Mouse (Mus musculus) thymus, postnatal 10 days (tissue): ENCODE measurements at regions not wholly inside any gene's neighbourhood (a gene's known extent, or its start where the extent isn't known, plus 50 kb on each side); places are given as distances from the start of the nearest gene placed in this dataset.
A peak's percentile ranks its signal among the peaks of the same experiment; 100 is the strongest.
"Not testable (repeated sequence)": the region's sequence is repeated elsewhere in the genome, so short reads cannot be mapped to it uniquely, and the experiment has no call there.

Experiments
- DNase-seq, 2 experiments: peaks; one replicate each; pipeline ENCODE4 v3.0.0; 2021; ENCODE audit warnings: low spot score in 2 of 2

DNA sequence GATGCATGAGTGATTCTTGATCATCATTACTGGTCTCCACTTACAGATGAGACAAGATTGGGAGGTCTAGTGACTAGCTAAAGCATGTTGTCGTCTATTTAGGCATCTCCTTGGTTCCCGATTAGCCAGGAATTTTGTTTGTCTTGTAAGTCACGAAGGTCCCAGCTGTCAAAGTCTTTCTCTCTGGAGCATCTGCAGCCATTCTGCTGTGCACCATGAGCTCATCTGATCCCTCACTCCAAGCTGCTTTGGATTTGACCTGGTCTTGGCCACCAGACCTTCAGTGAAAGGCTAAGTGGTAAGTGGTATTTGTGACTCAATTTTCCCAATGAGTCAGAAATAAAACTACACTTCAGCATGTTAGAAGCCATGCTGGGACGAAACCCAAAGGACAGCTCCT lies 53.3 kb upstream of the Creb5 start:
- no peak for DNase-seq

DNA sequence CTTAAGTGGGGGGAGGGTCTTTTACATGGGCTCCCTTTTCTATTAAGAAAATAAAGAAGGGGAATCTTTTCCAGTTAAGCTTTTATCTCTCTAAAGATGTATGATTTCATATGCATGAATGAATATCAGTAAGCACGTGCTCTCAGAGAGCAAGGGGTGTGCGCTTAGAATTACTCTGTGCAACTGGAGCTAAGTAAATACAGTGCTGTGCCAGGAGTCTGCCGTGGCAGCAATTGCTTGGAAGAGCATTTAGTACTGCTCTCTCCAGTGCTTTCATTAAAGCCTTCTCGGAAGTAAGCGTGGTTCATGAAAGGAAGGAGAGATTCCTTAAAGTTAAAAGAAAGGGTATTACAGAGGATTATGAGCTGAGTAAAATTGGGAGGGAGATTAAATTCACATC lies 54.5 kb upstream of the Creb5 start:
- no peak for DNase-seq

DNA sequence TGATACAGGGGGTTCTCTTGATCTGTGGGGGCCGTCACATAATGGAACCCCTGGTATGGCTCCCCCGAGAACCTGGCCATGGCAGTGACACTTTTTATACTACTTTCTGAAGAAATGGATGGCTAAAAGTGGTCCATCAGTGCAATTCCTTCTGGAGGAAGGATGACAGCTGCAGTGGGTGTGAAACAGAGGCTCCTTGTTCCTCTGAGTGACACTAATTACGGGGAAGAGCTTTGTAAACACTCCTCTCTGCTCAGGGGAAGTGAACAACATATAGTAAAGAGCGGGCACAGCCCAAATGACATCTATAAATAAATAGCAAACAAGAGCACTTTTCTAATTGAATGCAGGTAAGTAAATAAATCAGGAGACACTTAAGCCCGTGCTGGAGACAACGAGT lies 57.7 kb upstream of the Creb5 start:
- no peak for DNase-seq

DNA sequence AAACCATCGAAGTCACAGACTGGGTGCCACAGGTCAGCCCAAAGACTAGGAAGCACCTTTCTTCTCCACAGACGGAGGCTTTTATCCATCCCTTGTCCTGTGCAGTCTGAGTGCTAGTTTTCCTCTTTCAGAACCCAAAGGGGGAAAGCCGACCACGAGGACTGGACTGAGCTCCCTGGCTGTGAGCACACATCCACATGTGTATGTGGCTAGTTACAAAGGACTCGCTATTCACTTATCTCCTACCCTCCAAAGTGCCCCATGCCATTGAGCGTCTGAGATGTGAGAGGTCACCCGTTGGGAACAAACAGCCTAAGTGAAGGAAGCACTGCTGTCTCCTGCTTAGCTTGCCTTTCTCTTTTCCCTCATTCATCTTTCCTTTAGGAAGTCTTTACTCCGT lies 65.0 kb upstream of the Creb5 start:
- DNase-seq, result no peak

DNA sequence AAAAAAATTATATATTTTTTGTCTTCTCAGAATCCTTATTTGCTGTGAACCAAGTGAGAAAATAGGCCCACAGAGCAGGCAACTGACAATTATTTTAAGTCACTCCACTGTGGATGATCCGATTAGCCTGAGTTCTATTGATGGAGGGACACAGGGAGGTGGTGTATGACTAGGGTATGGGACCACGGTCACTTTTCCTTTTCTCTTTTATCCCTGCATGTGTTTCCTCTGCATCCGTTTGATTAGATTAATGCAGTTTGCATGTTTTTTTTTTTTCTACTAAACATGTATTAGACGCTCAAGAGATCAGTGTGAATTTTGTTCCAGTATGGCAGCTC lies 65.4 kb upstream of the Creb5 start:
- DNase-seq, result no peak

DNA sequence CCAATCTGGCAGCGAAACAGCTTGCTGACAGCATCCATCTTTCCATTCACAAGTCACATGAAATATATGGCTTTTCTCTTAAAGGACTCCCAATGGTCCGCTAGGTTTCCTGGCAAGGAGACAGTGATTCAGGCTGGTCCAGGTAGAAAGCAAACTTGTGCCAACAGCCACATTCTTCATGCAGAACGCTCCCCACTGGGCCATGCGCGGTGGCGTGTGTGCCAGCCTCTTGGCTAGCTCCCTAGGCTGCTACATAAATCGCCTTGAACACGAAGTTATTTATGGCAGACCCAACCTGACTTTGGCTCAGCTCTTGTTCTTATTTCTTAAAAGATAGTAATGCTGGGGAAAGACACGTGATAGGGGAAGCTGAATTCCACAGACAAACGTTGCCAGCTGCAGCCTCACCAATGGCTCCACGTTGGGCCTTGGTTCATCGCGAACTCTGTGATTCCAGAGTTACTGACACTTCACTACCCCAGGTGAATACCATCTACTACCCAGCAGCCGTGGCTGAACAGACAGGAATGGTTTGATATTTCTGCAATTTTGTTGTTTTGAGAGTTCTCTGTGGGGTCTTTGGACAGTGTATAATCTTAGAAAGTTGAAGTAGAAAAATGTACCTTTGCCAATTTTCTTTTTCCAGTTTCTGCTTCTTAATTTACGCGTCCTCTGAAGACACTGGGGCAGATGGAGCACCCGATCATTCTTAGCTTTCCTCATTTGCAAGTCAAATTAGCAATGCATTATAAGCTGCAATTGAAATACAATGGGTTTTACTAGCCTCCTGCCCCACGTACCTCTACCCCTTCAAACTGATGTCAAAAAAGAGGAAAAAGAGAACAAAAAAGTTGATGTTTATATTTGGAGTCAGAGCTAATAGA lies 66.0 kb upstream of the Creb5 start:
- no peak for DNase-seq

DNA sequence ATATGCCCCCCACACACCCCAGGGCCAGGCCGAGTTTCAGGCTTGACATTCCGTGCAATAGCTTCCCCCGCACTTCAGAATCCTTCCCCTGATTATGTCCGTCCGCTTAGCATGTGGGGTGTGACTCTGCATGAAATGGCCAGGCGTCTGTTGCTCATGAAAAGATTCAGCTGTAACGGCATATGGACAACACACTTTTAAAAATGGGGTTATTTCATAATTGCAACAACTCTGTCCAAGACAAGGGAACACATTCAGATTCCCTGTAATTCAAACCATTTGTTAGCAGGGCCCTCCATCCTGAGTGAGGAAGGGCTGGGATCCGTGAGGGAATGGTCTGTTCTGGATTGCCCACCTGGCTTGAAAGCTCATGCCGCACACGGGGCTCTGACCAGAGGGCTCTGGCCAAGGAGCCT lies 68.2 kb upstream of the Creb5 start:
- DNase-seq, result no peak

DNA sequence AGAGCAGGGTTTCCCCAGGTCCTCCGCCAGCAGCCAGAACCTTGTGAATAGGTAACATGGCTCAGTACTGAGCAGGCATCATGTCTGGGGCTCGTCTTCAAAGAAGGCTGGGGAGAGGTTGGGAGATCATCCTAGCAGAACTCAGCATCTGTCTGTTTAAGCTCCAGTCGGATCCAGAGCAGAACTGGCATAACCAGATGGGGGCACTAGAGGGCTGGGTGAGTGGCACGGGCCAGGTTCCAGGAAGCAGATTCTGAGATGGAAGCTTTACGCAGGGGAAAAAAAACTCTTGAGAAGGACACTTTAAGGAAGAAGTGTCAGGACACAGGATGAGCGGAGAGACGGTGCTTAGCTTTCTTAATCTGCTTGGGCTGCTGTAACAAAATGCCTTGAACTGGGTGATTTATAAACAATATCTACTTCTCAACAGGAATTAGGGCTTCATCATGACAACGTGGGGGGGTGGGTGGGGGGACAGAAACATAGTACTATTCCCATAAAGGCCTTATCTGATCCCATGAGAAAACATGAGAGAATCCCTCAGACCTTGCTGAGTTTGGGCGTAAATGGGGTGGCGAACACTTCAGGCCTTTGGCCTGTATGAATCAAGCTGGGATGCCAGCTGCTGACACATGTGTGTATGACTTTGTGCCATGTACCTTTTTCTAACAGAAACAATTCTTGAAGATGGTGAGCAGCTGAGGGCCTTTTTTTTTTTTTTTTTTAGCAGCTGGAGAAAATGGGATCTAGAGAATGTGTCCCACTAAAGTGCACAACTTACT lies 69.6 kb upstream of the Creb5 start:
- DNase-seq, result peak in 1 of 2 experiments; percentile 20

DNA sequence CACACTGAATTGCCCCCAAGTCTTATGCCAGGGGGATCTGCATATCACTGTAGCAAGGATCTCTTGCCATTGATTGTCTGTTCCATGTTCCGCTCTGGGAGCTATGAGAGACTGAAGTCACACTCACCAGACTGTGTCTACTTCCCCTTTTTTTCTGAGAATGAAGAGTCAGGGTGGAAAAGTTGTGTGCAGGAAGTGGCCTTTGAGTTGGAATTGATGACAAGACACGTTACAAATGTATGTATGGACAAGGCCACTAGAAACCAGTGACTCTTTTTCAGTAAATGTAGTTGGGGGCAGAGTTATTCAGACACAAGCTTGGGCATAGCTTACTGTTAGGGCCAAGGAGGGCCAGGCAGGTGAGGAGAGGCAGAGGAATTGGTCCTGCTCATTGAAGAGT lies 70.4 kb upstream of the Creb5 start:
- no peak for DNase-seq

DNA sequence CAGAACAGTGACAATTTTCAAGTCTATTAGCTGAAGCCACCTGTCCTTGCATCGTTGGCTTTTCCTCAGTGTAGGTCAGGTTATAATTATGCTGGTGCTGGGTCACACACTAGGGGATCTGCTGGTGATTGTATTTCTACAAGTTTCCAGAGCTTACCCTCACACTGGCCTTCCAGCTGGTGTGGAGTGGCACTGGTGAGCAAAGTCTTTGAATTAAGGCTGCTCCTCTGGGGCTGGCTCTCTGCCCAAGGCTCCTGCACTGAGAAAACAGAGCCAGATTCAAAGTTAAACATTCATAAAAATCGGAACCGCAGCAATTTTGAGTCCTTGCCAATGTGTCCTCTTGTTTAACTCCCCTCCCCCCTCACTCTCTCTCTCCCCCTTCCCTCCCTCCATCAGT lies 75.7 kb upstream of the Creb5 start:
- no peak for DNase-seq

DNA sequence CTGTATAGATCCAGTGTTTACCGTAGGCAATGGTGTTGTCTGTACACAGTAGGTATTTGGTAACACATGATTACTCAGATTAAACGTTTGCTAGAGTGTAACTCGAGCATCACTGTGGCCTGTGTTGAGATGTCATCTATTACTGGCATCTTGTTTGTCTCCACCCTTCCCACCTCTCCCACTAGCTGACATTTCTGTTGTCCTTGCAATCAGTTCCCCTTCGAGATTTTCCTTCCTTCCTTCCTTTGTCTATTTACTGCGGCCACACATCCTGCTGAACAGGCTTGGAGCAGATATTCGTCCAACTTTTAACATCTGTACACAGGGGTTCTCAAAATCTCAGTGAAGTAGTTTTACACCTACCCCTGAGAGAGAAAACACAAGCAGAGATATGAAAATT lies 77.7 kb upstream of the Creb5 start:
- no peak for DNase-seq

DNA sequence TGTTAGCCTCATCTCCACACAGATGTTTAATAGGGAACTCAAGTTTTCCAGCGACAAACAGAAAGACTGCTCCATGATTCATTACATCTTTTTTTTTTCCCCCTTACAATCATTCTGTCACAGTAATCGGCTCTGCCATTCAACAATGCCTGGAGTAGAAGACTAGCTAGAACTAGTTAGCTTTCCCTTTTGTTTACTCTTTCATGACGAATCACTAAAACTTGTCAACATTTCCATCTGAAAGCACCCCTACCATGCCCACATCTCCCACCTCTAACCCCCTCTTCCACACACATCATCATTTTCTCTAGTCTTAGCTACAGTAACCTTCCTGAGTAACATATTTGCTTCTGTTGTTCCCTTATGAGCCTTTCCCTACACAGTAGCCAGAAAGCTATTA lies 78.6 kb upstream of the Creb5 start:
- no peak for DNase-seq

DNA sequence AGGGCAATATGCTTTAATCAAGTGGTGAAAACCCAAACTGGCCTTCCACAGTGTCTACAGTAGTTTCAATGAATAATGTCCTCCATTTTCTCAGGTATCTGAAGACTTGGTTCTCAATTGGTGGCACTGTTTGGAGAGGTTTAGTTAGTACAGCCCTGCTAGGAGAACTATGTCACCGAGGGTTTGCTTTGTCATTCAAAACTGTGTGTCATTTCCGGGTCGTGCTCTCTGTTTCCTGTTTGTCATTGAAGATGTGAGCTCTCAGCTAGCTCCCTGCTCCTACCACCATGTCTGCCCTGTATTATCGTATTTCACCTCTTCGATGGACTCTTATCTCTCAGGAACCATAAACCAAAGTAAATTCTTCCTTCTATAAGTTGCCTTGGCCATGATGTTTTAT lies 79.3 kb upstream of the Creb5 start:
- no peak for DNase-seq

DNA sequence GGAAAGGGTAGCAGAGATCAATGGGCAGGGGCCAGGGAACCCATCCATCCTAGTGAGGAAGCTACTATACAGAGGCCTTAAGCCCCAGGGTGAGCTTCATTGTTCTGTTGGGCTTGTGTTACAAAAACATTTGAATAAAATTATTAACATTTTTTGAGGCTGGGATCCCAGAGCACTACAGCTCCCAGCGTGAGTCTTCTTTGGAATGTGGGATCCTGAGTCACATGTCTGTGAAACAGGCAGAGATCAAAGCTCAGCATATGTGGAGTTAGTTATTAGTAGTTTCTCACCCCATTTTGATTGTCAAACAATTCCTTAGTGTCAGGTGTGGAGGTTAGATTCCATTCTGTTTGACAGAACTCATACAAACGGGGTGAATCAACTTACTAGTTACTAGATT lies 79.7 kb upstream of the Creb5 start:
- no peak for DNase-seq

DNA sequence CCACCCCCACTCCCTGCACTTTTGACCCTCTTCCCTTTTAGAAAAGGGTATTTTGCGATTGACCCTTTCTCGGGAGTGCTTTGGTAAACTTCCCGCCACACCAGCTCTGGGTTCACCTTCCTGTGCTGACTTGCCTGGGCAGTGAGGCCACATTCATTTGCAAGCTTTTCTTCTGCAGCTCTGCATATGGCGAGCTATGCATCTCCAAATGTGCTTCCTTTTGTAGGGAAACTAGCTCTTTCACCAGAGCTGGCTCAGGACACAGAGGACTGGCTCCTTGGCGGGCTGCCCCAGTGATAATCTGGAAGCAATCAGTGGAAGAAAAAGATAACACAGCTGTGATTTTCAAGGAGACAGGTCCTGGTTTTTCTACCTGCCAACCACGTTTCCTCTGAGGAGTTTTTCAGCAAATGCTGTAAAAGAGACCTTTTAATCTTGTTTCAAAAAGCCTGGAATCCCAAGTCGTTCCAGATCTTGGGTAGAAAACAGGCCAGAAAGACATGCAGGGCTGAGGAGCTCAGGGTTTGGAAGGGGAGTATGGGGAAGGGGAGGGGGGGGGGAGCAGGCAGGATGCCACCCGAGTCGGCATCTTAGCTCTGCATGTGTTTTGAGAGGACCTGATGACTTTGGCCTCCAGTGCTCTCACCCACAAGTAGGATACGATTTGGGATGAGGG lies 85.7 kb upstream of the Creb5 start:
- DNase-seq, result no peak

DNA sequence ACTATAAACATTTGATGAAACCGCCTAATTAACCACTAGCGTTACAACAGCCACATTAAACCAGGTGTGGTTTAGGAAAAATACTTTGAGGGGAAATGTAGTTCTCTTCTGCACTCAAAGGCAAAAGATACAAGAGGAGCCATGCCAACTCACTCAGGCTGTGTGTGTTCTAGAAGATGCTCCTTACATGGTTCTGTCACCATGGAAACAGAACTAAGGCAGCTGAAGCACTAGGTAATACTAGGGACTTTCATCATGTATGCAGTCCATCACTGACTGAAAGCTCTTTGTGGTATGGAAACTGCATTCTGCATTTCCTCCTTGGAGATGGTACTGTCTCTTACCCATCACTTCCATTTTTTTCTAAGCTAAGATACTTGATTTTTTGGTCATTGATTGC lies 87.6 kb upstream of the Creb5 start:
- DNase-seq, result no peak

DNA sequence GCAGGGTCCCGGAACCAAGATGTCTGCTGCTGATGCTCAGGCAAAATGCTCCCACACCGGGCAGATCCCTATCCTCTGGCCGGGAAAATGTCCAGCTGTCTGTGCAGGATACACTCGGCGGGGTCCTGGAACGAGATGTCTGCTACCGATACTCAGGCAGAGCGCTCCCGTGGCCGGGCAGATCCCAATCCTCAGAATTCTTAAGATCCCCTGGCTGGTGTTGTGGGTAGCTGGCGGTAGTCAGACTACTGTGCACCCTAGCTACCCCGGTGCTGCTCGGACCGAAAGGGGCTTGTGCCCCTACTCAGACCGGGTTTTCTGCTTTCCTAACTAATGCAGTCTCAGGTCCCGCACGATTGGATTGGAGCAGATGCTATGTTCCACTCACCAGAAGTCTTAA lies 104.9 kb upstream of the Creb5 start:
- not testable (repeated sequence) for DNase-seq

DNA sequence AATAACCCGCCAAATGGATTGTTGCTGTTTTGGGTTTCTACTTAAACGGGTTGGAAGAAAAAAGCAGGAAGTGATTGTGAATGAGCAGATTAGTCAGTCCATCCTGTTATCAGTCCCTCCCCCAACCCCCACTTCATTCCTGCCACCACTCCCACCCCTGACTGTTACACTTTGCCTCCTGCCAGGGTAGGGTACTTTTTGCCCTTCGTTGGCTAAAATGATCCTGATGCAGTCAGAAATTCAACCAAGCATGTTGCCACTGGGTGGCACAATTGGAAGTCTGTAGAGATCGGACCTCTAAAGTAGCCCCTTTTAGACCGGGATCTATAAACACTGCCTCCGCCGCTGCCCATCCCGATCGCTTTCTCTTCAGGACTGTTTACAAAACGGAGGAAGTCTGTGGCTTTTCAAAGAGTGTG lies 96.0 kb upstream of the Jazf1 start:
- DNase-seq, result no peak

DNA sequence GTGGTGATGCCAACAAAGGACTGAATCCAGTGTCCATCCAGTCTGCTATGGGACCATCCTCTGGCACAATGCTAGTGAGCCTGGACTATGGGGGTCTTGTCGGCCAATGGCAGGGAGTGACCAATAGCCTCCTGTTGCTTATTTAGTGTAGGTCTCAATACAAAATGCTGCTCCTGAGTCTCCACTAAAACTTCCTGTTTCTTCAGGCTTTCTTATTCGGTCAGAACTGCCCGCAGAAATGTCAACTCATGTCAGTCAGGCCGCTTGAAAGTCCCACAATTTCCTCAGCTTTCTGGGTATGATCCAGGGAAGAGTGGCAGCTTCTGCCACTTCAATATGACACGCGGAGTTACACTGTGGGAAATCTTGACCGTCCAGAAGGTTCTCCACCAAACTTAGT lies 94.7 kb upstream of the Jazf1 start:
- no peak for DNase-seq

DNA sequence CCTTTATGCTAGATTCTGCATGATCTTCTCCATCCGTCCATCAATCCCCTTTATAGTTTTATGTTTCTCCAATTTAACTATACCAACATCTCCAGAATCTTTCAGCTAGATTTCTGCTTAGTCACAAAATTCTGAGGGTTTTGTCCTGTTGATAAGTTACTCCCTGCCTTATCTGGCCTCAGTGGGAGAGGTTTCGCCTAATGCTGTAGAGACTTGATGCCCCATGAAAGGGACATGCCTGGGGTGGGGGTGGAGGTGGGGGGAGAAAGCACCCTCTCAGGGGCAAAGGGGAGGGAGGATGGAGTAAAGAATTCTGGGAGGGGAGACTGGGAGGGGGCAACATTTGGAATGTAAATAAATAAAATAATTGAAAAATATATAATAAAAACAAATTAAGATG lies 93.2 kb upstream of the Jazf1 start:
- no peak for DNase-seq

DNA sequence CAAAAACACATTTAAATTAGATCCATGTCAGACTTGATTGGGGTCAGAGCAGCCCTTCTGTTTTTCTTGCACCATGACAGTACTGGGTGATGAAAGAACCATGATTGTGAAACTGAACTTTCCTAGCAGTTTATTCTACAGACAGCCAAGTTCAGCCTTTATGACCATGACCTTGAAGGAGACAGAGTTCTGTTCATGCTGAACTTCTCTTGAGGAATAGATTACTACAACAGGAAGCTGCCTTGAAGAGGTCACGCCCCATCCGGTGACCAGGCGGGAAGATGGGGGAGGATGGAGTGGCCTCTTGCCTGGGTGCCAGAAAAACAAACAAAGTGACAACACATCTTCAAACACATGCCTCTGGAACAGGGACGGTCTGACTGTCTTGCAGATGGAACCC lies 86.2 kb upstream of the Jazf1 start:
- DNase-seq, result no peak

DNA sequence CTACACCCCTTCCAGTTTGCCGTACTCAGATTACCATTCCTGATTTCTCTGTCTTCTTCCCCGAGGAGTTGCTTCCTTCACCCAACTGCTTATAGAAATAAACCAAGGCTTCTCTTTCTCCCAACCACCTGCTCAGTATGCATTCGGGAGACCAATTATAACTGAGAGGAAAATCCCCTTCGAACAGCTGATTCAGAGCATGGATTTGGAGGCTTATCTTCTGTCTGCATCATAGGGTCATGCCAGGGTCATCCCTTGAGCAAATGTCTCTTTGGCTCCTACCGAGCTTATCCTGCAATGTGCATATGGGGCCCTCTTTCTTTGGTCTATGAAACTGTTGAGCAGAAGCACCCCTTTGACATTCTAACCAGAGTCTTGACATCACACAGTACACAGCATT lies 79.0 kb upstream of the Jazf1 start:
- no peak for DNase-seq
